Mouse (Mus musculus) E14TG2a.4 (cell line): ENCODE results near the gene Cdk2ap2.

Experiments
- CTCF ChIP-seq: conservative IDR thresholded peaks from 2 replicates; pipeline ENCODE4 v1.5.1; 2014; ENCODE audit warnings: low read length
- NANOG ChIP-seq: IDR thresholded peaks from 2 replicates; pipeline ENCODE4 v1.6.1; 2014; ENCODE audit warnings: borderline replicate concordance, low read length, mixed read lengths

GRCm38 (mm10) chr19:4121097-4121805 is 24.3 kb downstream of the Cdk2ap2 start:
- TF ChIP-seq CTCF (no peak), NANOG (no peak)
